Mouse (Mus musculus): ENCODE measurements around the gene Hook2. TPM values are rescaled to one million over a fixed set of nuclear protein-coding genes. Genes with fewer than 3 reads are reported as not detected.

Hook2 gene
- 10 to 100 TPM in 1 of 2 experiments, 1 to 10 TPM in 1; 9.9 to 13.0 TPM for polyA plus RNA-seq (2017; shearing (Covaris generic))

DNA sequence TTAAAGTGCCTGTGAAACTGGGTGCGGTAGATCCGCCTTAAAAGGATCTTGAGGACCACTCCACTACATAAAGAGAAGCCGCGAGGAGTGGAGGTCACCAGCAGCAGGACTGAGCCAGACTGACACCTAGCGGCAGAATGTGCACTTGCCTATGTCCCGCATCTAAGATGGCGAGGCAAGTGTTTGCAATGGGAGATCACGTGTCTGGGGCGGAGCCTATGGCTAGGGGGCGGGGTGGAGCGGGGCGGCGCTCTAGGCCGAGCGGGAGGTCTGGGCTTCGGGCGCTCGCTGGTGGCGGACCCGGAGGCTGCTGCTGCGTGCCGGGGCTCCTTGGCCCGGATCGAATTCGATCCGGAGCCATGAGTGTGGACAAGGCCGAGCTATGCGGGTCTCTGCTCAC lies at the start of gene Hook2:
Hook2 (plus strand) TSS at position 255 of the 400 bp plus-strand sequence.

DNA sequence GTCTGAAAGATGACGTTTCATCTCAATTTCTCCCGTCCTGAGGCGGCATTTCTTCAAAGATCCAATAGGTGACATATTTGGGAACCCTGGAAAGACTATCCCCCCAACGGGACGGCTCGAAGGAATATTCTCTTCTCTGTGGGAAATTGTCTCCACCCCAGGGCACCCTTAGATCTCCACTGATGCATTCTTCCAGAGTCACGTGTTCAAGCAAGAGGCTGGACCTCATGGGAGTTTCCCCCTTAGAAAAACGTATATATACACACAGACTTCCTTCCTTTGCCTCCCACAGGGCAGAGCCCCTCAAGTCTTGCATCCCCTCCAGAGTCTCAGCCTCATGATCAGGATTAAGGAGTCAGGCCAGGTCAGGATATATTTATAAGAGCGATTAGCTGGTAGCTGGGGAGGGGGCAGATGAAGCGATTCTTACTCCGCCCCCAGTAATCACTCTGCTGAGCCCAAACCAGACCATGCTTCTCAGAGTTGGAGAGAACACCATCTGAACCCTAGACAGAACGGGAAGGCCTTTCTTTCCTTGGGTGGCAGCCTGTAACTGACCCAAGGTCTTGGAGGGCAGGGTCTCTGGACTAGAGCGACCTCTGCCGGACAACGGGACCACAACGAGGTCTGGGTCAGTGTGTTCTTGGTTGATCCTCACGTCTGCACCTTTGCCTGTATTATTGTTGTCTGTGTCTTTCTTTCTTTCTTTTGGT lies 43.7 kb upstream of the Hook2 start, which contains the start of gene Rtbdn:
Rtbdn (plus strand) TSS at position 464 of the 713 bp plus-strand sequence.

DNA sequence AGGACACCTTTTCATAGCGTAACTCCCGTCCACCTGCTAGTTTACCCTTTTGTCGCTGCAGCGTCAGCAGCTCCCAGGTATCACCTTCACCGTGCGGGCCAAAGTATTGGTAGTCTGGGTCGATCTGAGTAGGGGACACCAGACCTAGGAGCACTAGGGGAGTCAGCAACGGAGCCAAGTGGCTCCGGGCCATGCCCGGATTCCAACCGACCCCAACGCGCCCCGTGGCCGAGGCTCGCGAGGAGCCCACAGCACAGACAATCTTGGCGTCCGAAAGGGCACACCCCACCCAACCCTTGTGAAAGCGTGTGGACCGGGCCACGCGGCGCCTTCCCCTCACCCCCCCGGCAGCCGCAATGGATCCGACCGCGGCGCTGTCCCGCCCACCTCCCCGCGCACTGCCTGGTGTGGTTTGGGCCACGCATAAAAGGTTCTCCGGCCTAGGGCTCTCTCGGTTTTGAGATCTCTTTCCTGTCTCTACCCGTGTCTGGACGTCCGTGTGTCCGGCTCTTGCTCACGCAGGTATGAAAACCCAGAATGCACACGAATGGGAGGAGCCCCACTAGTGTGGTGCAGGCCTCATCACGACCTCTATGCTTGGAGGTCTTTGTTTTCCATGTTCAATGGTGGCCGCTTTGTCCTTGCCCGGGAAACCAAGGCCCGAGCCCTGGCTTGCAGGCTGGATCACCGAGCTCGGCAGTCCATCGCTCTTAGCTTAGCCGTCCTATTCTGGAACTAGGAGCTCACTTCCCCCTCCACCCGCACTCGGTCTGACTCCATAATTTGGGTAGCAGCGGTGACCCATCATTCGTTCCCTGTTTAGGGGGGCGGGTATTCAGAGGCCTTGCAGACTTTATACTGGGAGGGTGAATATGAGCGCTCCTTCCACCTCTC lies 20.9 kb upstream of the Hook2 start, which contains the start of the genes Gm49661, Prdx2 and Rnaseh2a:
Gm49661 (minus strand) TSS at position 193 of the 894 bp plus-strand sequence.
Prdx2 (plus strand) TSS at position 347 of the 894 bp plus-strand sequence.
Rnaseh2a (minus strand) TSS at position 527 of the 894 bp plus-strand sequence.

DNA sequence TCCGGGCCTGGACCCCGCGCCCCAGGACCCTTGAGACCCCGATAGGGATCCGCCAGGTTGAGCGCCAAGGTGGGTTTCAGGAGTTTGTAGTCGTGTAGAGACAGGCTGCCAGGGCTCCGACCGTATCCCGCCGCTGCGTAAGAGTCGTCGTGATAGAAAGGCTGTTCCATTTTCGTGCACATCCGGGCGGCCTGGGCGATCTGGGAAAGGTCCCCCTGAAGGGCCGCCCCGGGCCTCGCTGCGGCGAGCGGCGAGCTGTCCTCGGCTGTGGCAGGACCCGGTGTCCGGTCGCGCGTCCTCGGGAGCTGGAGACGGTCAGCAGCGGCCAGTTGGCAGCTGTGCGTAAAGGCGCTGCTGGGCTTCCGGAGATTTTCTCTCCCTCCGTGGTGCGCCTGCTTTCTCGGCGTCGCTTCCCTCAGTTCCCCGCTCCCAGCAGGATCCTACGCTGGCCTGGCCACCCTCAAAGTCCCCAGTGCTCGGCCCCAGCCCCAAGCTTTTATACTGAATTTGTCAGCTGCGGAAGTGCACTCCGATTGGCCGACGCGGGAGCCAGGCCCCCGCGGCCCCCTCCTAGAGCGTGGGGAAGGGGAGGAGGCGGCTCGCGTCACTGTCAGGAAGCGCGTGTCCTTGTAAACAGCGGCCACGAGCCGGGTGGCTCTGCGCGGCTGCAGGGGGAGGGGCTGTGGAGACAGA lies 12.0 kb upstream of the Hook2 start, which contains the start of gene Junb:
Junb (minus strand) TSS at position 471 of the 693 bp plus-strand sequence.

DNA sequence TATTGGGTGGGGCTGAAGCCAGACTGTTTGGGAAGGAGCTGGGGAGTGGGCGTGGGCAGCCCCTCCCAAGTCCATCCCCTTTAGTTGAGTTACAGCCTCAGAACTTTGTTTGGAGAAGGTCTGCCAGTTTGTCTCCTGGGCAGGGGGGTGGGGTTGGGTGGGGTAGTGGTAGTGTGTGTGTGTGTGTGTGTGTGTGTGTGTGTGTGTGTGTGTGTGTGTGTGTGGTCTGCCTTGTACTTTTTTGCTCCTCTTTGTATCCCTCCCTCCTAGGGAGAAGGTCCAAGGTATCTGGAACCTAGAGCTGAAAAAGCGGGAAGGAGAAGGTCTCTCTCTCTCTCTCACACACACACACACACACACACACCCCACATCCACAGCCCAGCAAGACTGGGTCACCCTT lies 24.0 kb downstream of the Hook2 start, which contains the start of gene Best2:
Best2 (minus strand) TSS at position 101 of the 400 bp plus-strand sequence.

DNA sequence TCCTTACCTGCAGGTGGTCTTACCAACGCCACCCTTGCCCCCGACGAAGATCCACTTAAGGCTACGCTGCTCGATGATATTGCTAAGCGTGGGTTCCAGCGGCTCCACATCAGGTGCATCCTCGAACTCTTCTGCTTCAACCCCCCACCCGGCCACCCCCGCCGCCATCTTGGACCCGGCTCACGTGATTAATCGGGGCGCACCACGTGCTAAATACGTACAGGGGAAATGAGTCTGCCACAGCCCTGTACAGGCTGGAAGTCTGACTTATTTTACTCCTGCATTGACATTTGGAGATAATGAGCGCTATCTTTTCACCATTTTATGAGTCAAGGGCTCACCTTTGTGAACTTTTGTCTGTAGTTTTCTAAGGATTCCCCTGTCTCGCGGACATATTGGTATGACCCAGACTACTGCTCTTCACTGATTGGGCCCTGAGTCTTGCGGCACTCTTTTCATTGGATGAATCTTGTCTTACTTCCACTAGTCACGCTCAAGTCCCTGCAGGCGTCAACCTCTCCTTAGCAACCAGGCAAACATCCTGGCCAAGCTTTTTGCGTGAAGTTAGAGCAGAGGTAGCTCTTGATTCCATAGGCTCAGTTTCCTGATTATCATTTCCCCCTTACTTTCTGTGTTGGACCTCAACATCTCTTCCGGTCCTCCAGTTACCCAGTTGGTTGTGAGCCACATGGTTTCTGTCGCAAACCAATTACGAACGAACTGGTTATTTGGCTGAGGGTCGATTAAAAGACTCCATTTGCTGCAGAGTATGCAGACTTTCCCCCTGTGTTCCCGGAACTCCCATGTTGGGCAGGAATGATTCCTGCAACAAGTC lies 34.9 kb downstream of the Hook2 start, which contains the start of gene Asna1:
Asna1 (minus strand) TSS at position 184 of the 835 bp plus-strand sequence.

DNA sequence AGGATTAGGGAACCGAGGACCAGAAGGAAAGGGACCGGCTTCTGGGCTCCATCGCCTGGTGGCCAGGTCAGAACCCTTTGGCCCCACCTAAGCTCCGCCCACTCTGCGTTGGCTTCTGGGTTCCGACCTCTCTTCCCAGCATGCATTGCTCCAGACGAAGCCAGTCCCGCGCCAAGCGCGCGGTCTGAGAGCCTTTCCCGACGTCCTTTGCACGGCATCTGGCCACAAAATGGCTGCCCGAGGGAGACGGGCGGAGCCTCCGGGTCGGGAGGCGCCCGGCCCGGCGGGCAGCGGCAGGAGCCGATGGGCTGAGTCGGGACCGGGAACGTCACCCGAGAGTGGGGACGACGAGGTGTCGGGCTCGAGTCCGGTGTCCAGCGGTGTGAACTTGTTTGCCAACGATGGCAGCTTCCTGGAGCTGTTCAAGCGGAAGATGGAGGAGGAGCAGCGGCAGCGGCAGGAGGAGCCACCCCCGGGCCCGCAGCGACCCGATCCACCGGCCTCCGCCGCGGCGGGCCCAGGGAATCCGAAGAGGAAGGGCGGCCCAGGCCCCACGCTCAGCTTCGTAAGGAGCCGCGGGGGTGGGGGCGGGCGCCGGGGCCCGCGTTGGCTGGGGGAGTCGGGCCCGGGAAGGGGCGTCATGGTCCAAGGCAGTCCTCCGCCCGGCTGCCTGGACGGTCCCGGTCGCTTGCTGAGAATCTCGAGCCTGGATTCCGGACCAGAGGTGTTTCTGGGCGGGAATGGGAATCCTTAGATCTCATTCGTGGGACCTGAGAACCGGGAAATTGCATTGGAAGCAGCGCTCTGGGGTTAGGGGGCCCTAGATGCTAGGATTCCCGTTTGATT lies 36.5 kb downstream of the Hook2 start, which contains the start of gene Trir:
Trir (plus strand) TSS at position 154 of the 846 bp plus-strand sequence.

DNA sequence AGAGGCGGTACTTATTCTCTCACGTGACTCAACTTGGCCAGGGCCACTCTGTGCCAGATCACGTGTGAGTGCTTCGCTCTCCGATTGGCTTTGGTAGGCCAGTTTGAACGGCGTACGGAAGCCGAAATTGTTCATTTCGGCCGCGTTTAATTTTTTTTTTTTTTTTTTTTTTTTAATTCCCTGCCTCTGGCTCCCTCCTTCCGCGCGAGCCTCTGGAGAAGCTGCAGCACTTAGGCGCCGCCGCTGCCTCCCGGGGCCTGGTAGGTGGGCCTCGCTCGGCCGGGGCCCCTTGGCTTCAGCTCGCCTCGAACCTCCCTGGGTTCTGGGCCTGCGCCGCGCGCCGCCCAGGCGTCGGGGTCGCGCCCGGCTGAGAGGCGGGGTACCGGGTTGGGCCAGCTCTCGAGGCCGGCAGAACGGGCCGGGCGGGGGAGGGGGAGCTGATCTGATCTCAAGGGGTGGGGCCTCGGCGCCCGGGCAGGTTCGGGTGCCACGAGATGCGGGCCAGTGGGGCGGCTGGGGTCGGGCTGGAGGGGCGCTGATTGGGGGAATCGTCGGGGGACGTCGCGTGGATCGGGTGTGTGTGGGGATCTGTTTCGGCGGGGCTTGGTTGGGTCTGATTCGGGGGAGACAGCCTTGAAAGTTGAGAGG lies 46.4 kb downstream of the Hook2 start, which contains the start of gene Tnpo2:
Tnpo2 (plus strand) TSS at position 198 of the 648 bp plus-strand sequence.

Other genes with a start within 250 kb of the Hook2 start
- 1 to 10 TPM; 5.7 to 9.1 TPM for gene Nfix, start 190.3 kb upstream of the Hook2 start, polyA plus RNA-seq (2017; shearing (Covaris generic))
- 1 to 10 TPM; 6.6 to 7.9 TPM for gene Dand5, start 167.8 kb upstream of the Hook2 start, polyA plus RNA-seq (2017; shearing (Covaris generic))
- gene Gadd45gip1, start 159.1 kb upstream of the Hook2 start, polyA plus RNA-seq (2017; shearing (Covaris generic)): 10 to 100 TPM; 27.3 to 37.8 TPM
- 100 to 1,000 TPM; 152 to 202 TPM for gene Rad23a, start 149.9 kb upstream of the Hook2 start, polyA plus RNA-seq (2017; shearing (Covaris generic))
- 100 to 1,000 TPM; 454 to 486 TPM for gene Calr, start 143.7 kb upstream of the Hook2 start, polyA plus RNA-seq (2017; shearing (Covaris generic))
- gene Farsa, start 133.6 kb upstream of the Hook2 start, polyA plus RNA-seq (2017; shearing (Covaris generic)): 100 to 1,000 TPM in 1 of 2 experiments, 10 to 100 TPM in 1; 87.0 to 103 TPM
- gene Syce2, start 118.5 kb upstream of the Hook2 start, polyA plus RNA-seq (2017; shearing (Covaris generic)): 1 to 10 TPM; 3.8 to 4.9 TPM
- gene Gcdh, start 96.7 kb upstream of the Hook2 start, polyA plus RNA-seq (2017; shearing (Covaris generic)): 10 to 100 TPM; 34.2 to 47.8 TPM
- under 1 TPM in 1 of 2 experiments, not detected in 1; 0.43 TPM for gene Klf1, start 88.7 kb upstream of the Hook2 start, polyA plus RNA-seq (2017; shearing (Covaris generic))
- gene Dnase2a, start 82.0 kb upstream of the Hook2 start, polyA plus RNA-seq (2017; shearing (Covaris generic)): 10 to 100 TPM; 12.8 to 18.4 TPM
- 1 to 10 TPM in 1 of 2 experiments, under 1 TPM in 1; 0.92 to 1.5 TPM for gene Mast1, start 53.2 kb upstream of the Hook2 start, polyA plus RNA-seq (2017; shearing (Covaris generic))
- under 1 TPM; 0.06 to 0.81 TPM for gene Rtbdn, start 43.6 kb upstream of the Hook2 start, polyA plus RNA-seq (2017; shearing (Covaris generic))
- not detected for gene Gm49661, start 21.2 kb upstream of the Hook2 start, polyA plus RNA-seq (2017; shearing (Covaris generic))
- 100 to 1,000 TPM; 159 to 190 TPM for gene Prdx2, start 21.0 kb upstream of the Hook2 start, polyA plus RNA-seq (2017; shearing (Covaris generic))
- 10 to 100 TPM; 71.6 to 93.6 TPM for gene Rnaseh2a, start 20.8 kb upstream of the Hook2 start, polyA plus RNA-seq (2017; shearing (Covaris generic))
- gene Junb, start 11.9 kb upstream of the Hook2 start, polyA plus RNA-seq (2017; shearing (Covaris generic)): 100 to 1,000 TPM; 705 to 997 TPM
- not detected for gene Best2, start 23.9 kb downstream of the Hook2 start, polyA plus RNA-seq (2017; shearing (Covaris generic))
- gene Asna1, start 34.7 kb downstream of the Hook2 start, polyA plus RNA-seq (2017; shearing (Covaris generic)): 10 to 100 TPM; 42.3 to 45.3 TPM
- gene Trir, start 36.2 kb downstream of the Hook2 start, polyA plus RNA-seq (2017; shearing (Covaris generic)): 100 to 1,000 TPM; 198 to 209 TPM
- 10 to 100 TPM; 27.1 to 27.2 TPM for gene Tnpo2, start 46.3 kb downstream of the Hook2 start, polyA plus RNA-seq (2017; shearing (Covaris generic))
- 1 to 10 TPM; 5.4 to 8.2 TPM for gene Fbxw9, start 69.5 kb downstream of the Hook2 start, polyA plus RNA-seq (2017; shearing (Covaris generic))
- 1 to 10 TPM; 1.3 to 1.8 TPM for gene Gm5741, start 77.4 kb downstream of the Hook2 start, polyA plus RNA-seq (2017; shearing (Covaris generic))
- 100 to 1,000 TPM in 1 of 2 experiments, 10 to 100 TPM in 1; 87.4 to 118 TPM for gene Dhps, start 81.2 kb downstream of the Hook2 start, polyA plus RNA-seq (2017; shearing (Covaris generic))
- 100 to 1,000 TPM; 165 to 168 TPM for gene Wdr83os, start 90.1 kb downstream of the Hook2 start, polyA plus RNA-seq (2017; shearing (Covaris generic))
- 10 to 100 TPM; 38.6 to 45.7 TPM for gene Wdr83, start 90.7 kb downstream of the Hook2 start, polyA plus RNA-seq (2017; shearing (Covaris generic))
- gene Man2b1, start 92.7 kb downstream of the Hook2 start, polyA plus RNA-seq (2017; shearing (Covaris generic)): 100 to 1,000 TPM; 143 to 145 TPM
- under 1 TPM in 1 of 2 experiments, not detected in 1; 0.25 TPM for gene Zfp791, start 132.5 kb downstream of the Hook2 start, polyA plus RNA-seq (2017; shearing (Covaris generic))
- gene Cks1brt, start 161.3 kb downstream of the Hook2 start, polyA plus RNA-seq (2017; shearing (Covaris generic)): 1 to 10 TPM in 1 of 2 experiments, under 1 TPM in 1; 0.10 to 2.4 TPM
- gene Olfr371, start 235.4 kb downstream of the Hook2 start, polyA plus RNA-seq (2017; shearing (Covaris generic)): not detected